33 mouse cellular contexts compared by ENCODE assay signal in the genomic region with DNA sequence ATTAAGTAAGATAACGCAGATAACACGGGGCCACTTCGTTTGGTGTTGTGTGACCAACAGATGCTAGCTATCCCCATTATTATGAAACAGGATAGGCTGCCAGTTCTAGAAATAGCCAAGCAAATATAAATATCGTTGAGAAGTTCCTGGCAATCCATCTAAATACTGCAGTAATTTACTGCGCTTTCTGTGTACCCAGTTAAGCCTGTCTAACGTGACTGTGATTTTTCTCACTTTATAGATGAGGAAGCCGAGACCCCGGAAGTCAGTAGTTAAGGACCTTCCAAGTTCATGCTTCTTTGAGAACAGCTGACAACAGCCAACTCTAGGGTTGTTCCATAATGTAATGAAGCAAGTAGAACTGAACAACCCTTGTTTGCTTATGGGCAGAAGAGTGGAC. TPM values are rescaled to one million over a fixed set of nuclear protein-coding genes. Genes with fewer than 3 reads are reported as not detected.
DNase-seq lines count a peak whose midpoint lies in the region; ATAC-seq and TF ChIP-seq lines count a peak whose summit lies in the region.
"Had no signal": no experiment of that assay in that cellular context is flagged by ENCODE, and none has a peak within 500 bp of the region (broad histone marks: within the 10 kb centered on the region; RNA-seq: fewer than 3 reads in every experiment).

No protein-coding gene starts in this region.

- 52% methylated on average over 8 of the region's 8 CpGs for WGBS in kidney, postnatal 0 days
- 36% methylated on average over 8 of the region's 8 CpGs for WGBS in lung, embryonic 16.5 days

- no peak for ATAC-seq in kidney, postnatal 0 days (replicated peaks; ENCODE audit: low FRiP score, low read depth)
- peak; percentile 70 for ATAC-seq in lung, embryonic 16.5 days (ENCODE audit: low read depth)
- ATAC-seq: activated CD4-positive, CD25-positive, alpha-beta regulatory T cell, adult 4 months; forebrain, embryonic 16.5 days; hindbrain, postnatal 0 days; intestine, embryonic 15.5 days; midbrain, embryonic 15.5 days had no signal

- H3K36me3 ChIP-seq in kidney, postnatal 0 days (ENCODE audit: insufficient read depth, low read length), result peaks cover 5% of the 10 kb centered on the region; the same call in 1 of the 2 replicates
- no peaks in the 10 kb centered on the region for H3K36me3 ChIP-seq in lung, embryonic 16.5 days (ENCODE audit: control insufficient read depth, insufficient read depth, low read length)
- H3K36me3 ChIP-seq: heart, embryonic 10.5 days; heart, embryonic 15.5 days; hindbrain, embryonic 12.5 days; intestine, embryonic 15.5 days; limb, embryonic 12.5 days; liver, embryonic 15.5 days; midbrain, embryonic 10.5 days; midbrain, embryonic 15.5 days; neural tube, embryonic 15.5 days had no signal

- H3K9ac ChIP-seq in kidney, postnatal 0 days (ENCODE audit: low read depth, low read length), result no peak overlapping the region
- H3K9ac ChIP-seq in lung, embryonic 16.5 days (ENCODE audit: low read length), result no peak overlapping the region
- H3K9ac ChIP-seq: heart, embryonic 15.5 days; hindbrain, embryonic 12.5 days; intestine, embryonic 15.5 days; limb, embryonic 12.5 days; liver, embryonic 15.5 days; midbrain, embryonic 15.5 days; neural tube, embryonic 15.5 days had no signal

- peak; percentile 24 for DNase-seq in gastrocnemius, adult 18-20 months (ENCODE audit: low spot score)
- DNase-seq in gastrocnemius, postnatal 36 days, result no peak
- DNase-seq in kidney, postnatal 0 days (ENCODE audit: low spot score), result peak; percentile 72
- no peak for DNase-seq in kidney, adult 8-10 months
- no peak for DNase-seq in lung, adult 18-20 months
- peak; percentile 37 for DNase-seq in skeletal muscle tissue, adult 2 months (ENCODE audit: low read depth, low spot score)
- DNase-seq in heart, postnatal 10 days, result no peak
- DNase-seq: adrenal gland, adult 2 months; adrenal gland, postnatal 36 days; cerebellum, adult 2 months; gastrocnemius, postnatal 10 days; heart, postnatal 36 days; layer of hippocampus, postnatal 36 days; retina, postnatal 1 day; right cerebral cortex, postnatal 14 days; thymus, postnatal 4 days had no signal

- H3K9me3 ChIP-seq in kidney, postnatal 0 days (replicated peaks; ENCODE audit: low read length), result no peaks in the 10 kb centered on the region
- no peaks in the 10 kb centered on the region for H3K9me3 ChIP-seq in lung, embryonic 16.5 days (ENCODE audit: control insufficient read depth, low read length)
- H3K9me3 ChIP-seq: heart, embryonic 10.5 days; heart, embryonic 15.5 days; hindbrain, embryonic 12.5 days; intestine, embryonic 15.5 days; limb, embryonic 12.5 days; liver, embryonic 15.5 days; midbrain, embryonic 10.5 days; midbrain, embryonic 15.5 days; neural tube, embryonic 15.5 days had no signal

- no peaks in the 10 kb centered on the region for H3K27me3 ChIP-seq in kidney, postnatal 0 days (ENCODE audit: insufficient read depth, low read length)
- H3K27me3 ChIP-seq in lung, embryonic 16.5 days (ENCODE audit: control insufficient read depth, insufficient read depth, low read depth, low read length), result no peaks in the 10 kb centered on the region
- H3K27me3 ChIP-seq: CH12.LX; heart, embryonic 15.5 days; hindbrain, embryonic 12.5 days; intestine, embryonic 15.5 days; limb, embryonic 12.5 days; liver, embryonic 15.5 days; midbrain, embryonic 15.5 days; neural tube, embryonic 15.5 days had no signal

- no peak overlapping the region for H3K27ac ChIP-seq in kidney, postnatal 0 days
- no peak overlapping the region for H3K27ac ChIP-seq in lung, embryonic 16.5 days (ENCODE audit: low read length)
- H3K27ac ChIP-seq: heart, embryonic 10.5 days; heart, embryonic 15.5 days; hindbrain, embryonic 12.5 days; hindbrain, postnatal 0 days; intestine, embryonic 15.5 days; limb, embryonic 12.5 days; liver, embryonic 15.5 days; midbrain, embryonic 10.5 days; midbrain, embryonic 15.5 days; neural tube, embryonic 15.5 days had no signal

- no peak overlapping the region for H3K4me3 ChIP-seq in kidney, postnatal 0 days (replicated peaks; ENCODE audit: low read depth, low read length)
- no peak overlapping the region for H3K4me3 ChIP-seq in lung, embryonic 16.5 days (ENCODE audit: low read length)
- H3K4me3 ChIP-seq: erythroblast, embryonic 14.5 days; heart, embryonic 10.5 days; heart, embryonic 15.5 days; hindbrain, embryonic 12.5 days; intestine, embryonic 15.5 days; limb, embryonic 12.5 days; liver, embryonic 15.5 days; midbrain, embryonic 10.5 days; midbrain, embryonic 15.5 days; neural tube, embryonic 15.5 days had no signal

- no peak overlapping the region for H3K4me2 ChIP-seq in kidney, postnatal 0 days (ENCODE audit: low read length)
- H3K4me2 ChIP-seq in lung, embryonic 16.5 days (ENCODE audit: low read depth, low read length), result no peak overlapping the region
- H3K4me2 ChIP-seq: heart, embryonic 15.5 days; hindbrain, embryonic 12.5 days; intestine, embryonic 15.5 days; limb, embryonic 12.5 days; liver, embryonic 15.5 days; midbrain, embryonic 15.5 days; neural tube, embryonic 15.5 days had no signal

- no peak for TF ChIP-seq CTCF in kidney, postnatal 0 days (IDR thresholded peaks at IDR 0.05; ENCODE audit: low read depth)

- intact Hi-C loops in gastrocnemius, postnatal 36 days (cut with DNase I), result no loop called here
- intact Hi-C loops in heart, postnatal 10 days (cut with DNase I), result no loop called here

- H3K4me1 ChIP-seq in kidney, postnatal 0 days (replicated peaks; ENCODE audit: insufficient read depth, low read length), result no peaks in the 10 kb centered on the region
- 0 out of 2 replicates have a peak, but pooled peaks cover 3% of the 10 kb centered on the region for H3K4me1 ChIP-seq in lung, embryonic 16.5 days (replicated peaks; ENCODE audit: control insufficient read depth, insufficient read depth, low read length)
- H3K4me1 ChIP-seq: heart, embryonic 15.5 days; hindbrain, embryonic 12.5 days; intestine, embryonic 15.5 days; liver, embryonic 15.5 days; midbrain, embryonic 15.5 days; neural tube, embryonic 15.5 days had no signal

RNA-seq across cellular contexts. Expression of gene Enpep, which starts 45.4 kb away (rescaled TPM):
- 1 to 10 TPM; 2.3 TPM for total RNA-seq in gastrocnemius, adult 18-20 months (2021)
- total RNA-seq in gastrocnemius, postnatal 36 days (2021), result 1 to 10 TPM; 2.6 to 3.2 TPM
- 108 and 117 TPM in 2 replicates for polyA plus RNA-seq in kidney, postnatal 0 days (2015; fragmentation: Nextera tagmentation; extraction: Ambion mirVana)
- 48.9 and 51.5 TPM in 2 replicates for polyA plus RNA-seq in lung, embryonic 16.5 days (2015; fragmentation: Nextera tagmentation; extraction: Ambion mirVana)
- total RNA-seq in heart, postnatal 10 days (2021), result 1 to 10 TPM; 9.2 to 9.7 TPM
- total RNA-seq: CH12.LX; megakaryocyte progenitor cell, adult 5-6 weeks had no signal
- polyA plus RNA-seq: activated CD4-positive, CD25-positive, alpha-beta regulatory T cell, adult 4 months; C2C12; erythroblast, embryonic 14.5 days had no signal

Comparison
In these comparisons a context has a peak if more than half of its experiments do, and no peak if none do; other contexts are left out.
1. DNase-seq: peak in gastrocnemius, adult 18-20 months (single experiment), kidney, postnatal 0 days (single experiment) and skeletal muscle tissue, adult 2 months (single experiment); none in gastrocnemius, postnatal 36 days (0 of 2), kidney, adult 8-10 months (0 of 2), lung, adult 18-20 months (0 of 2) and heart, postnatal 10 days (0 of 2).